36 mouse cellular contexts compared by ENCODE assay signal in genomic region chr6:129036326-129036725, GRCm38 (mm10). TPM values are rescaled to one million over a fixed set of nuclear protein-coding genes. Genes with fewer than 3 reads are reported as not detected.
DNase-seq lines count a peak whose midpoint lies in the region; ATAC-seq lines count a peak whose summit lies in the region.
"Had no signal": no experiment of that assay in that cellular context is flagged by ENCODE, and none has a peak within 500 bp of the region (broad histone marks: within the 10 kb centered on the region; RNA-seq: fewer than 3 reads in every experiment).

No protein-coding gene starts in this region.

- H3K9ac ChIP-seq in heart, embryonic 11.5 days (ENCODE audit: low read depth, low read length) = no peak overlapping the region
- H3K9ac ChIP-seq: embryonic facial prominence, embryonic 15.5 days; forebrain, embryonic 12.5 days; forebrain, postnatal 0 days; hindbrain, embryonic 14.5 days; limb, embryonic 12.5 days; liver, embryonic 14.5 days; lung, embryonic 15.5 days; midbrain, embryonic 13.5 days; neural tube, embryonic 15.5 days had no signal

- H3K4me2 ChIP-seq in heart, embryonic 11.5 days = no peak overlapping the region
- H3K4me2 ChIP-seq: embryonic facial prominence, embryonic 15.5 days; forebrain, embryonic 12.5 days; hindbrain, embryonic 14.5 days; limb, embryonic 12.5 days; lung, embryonic 15.5 days; midbrain, embryonic 13.5 days; neural tube, embryonic 15.5 days had no signal

- peak; percentile 13 for DNase-seq in T-cell, adult 2 months (ENCODE audit: low spot score)
- no peak for DNase-seq in urinary bladder, adult 2 months (ENCODE audit: low spot score)
- DNase-seq in midbrain, embryonic 10.5 days (ENCODE audit: low spot score) = no peak
- DNase-seq: cerebellum, adult 11-12 months; cerebellum, postnatal 10 days; forebrain, postnatal 0 days; gastrocnemius, postnatal 14 days; heart, adult 11 months; kidney, adult 2 months; kidney, postnatal 36 days; retina, postnatal 1 day; right cerebral cortex, postnatal 14 days had no signal

- no peak overlapping the region for H3K27ac ChIP-seq in midbrain, embryonic 10.5 days (replicated peaks)
- no peak overlapping the region for H3K27ac ChIP-seq in heart, embryonic 11.5 days (ENCODE audit: low read depth, low read length)
- H3K27ac ChIP-seq: embryonic facial prominence, embryonic 10.5 days; embryonic facial prominence, embryonic 15.5 days; forebrain, embryonic 12.5 days; heart, embryonic 10.5 days; hindbrain, embryonic 14.5 days; layer of hippocampus, adult 2 months; left cerebral cortex, adult 2 months; limb, embryonic 12.5 days; liver, embryonic 14.5 days; lung, embryonic 15.5 days; macrophage; midbrain, embryonic 13.5 days; neural tube, embryonic 15.5 days; stomach, postnatal 0 days had no signal

- ATAC-seq in megakaryocyte, adult 5-6 weeks (ENCODE audit: poor library complexity, severe bottlenecking) = no peak
- peak; percentile 25 for ATAC-seq in CD4-positive, CD25-positive, alpha-beta regulatory T cell, adult 4 months
- peak; percentile 39 for ATAC-seq in inflammation-experienced regulatory T-cells, adult 6 months
- ATAC-seq in heart, embryonic 11.5 days (replicated peaks; ENCODE audit: insufficient number of reproducible peaks, low FRiP score, low TSS enrichment) = no peak
- ATAC-seq: forebrain, postnatal 0 days; midbrain, embryonic 13.5 days; Patski had no signal

- peaks cover 66% of the 10 kb centered on the region for H3K4me1 ChIP-seq in megakaryocyte, embryonic 14.5 days
- H3K4me1 ChIP-seq in midbrain, embryonic 10.5 days = no peaks in the 10 kb centered on the region
- no peaks in the 10 kb centered on the region for H3K4me1 ChIP-seq in heart, embryonic 11.5 days (ENCODE audit: control insufficient read depth, insufficient read depth, low read length)
- H3K4me1 ChIP-seq: embryonic facial prominence, embryonic 10.5 days; embryonic facial prominence, embryonic 15.5 days; forebrain, embryonic 12.5 days; heart, embryonic 10.5 days; limb, embryonic 12.5 days; lung, embryonic 15.5 days; midbrain, embryonic 13.5 days; neural tube, embryonic 15.5 days had no signal

- H3K27me3 ChIP-seq in megakaryocyte, embryonic 14.5 days (replicated peaks) = no peaks in the 10 kb centered on the region
- no peaks in the 10 kb centered on the region for H3K27me3 ChIP-seq in midbrain, embryonic 10.5 days (ENCODE audit: low read depth, poor library complexity, severe bottlenecking)
- no peaks in the 10 kb centered on the region for H3K27me3 ChIP-seq in heart, embryonic 11.5 days (ENCODE audit: control insufficient read depth, insufficient read depth, low read length)
- H3K27me3 ChIP-seq: embryonic facial prominence, embryonic 15.5 days; forebrain, embryonic 12.5 days; limb, embryonic 12.5 days; lung, embryonic 15.5 days; midbrain, embryonic 13.5 days; neural tube, embryonic 15.5 days; Patski had no signal

- no peaks in the 10 kb centered on the region for H3K36me3 ChIP-seq in megakaryocyte, embryonic 14.5 days (replicated peaks; ENCODE audit: low read length)
- H3K36me3 ChIP-seq in midbrain, embryonic 10.5 days = no peaks in the 10 kb centered on the region
- H3K36me3 ChIP-seq in heart, embryonic 11.5 days (ENCODE audit: control insufficient read depth, insufficient read depth, low read length) = no peaks in the 10 kb centered on the region
- H3K36me3 ChIP-seq: embryonic facial prominence, embryonic 10.5 days; embryonic facial prominence, embryonic 15.5 days; forebrain, embryonic 12.5 days; heart, embryonic 10.5 days; limb, embryonic 12.5 days; lung, embryonic 15.5 days; midbrain, embryonic 13.5 days; neural tube, embryonic 15.5 days had no signal

- no peaks in the 10 kb centered on the region for H3K9me3 ChIP-seq in megakaryocyte, embryonic 14.5 days
- no peaks in the 10 kb centered on the region for H3K9me3 ChIP-seq in midbrain, embryonic 10.5 days (replicated peaks)
- no peaks in the 10 kb centered on the region for H3K9me3 ChIP-seq in heart, embryonic 11.5 days (replicated peaks; ENCODE audit: control insufficient read depth, low read length)
- H3K9me3 ChIP-seq: embryonic facial prominence, embryonic 10.5 days; embryonic facial prominence, embryonic 15.5 days; forebrain, embryonic 12.5 days; heart, embryonic 10.5 days; limb, embryonic 12.5 days; lung, embryonic 15.5 days; midbrain, embryonic 13.5 days; neural tube, embryonic 15.5 days had no signal

- peak overlapping the region; percentile 23 for H3K4me3 ChIP-seq in megakaryocyte, embryonic 14.5 days (replicated peaks)
- H3K4me3 ChIP-seq in midbrain, embryonic 10.5 days = no peak overlapping the region
- no peak overlapping the region for H3K4me3 ChIP-seq in heart, embryonic 11.5 days (ENCODE audit: low read depth, low read length)
- H3K4me3 ChIP-seq: embryonic facial prominence, embryonic 10.5 days; embryonic facial prominence, embryonic 15.5 days; forebrain, embryonic 12.5 days; heart, embryonic 10.5 days; layer of hippocampus, adult 2 months; left cerebral cortex, adult 2 months; limb, embryonic 12.5 days; lung, embryonic 15.5 days; midbrain, embryonic 13.5 days; neural tube, embryonic 15.5 days had no signal

RNA-seq across cellular contexts. Expression of gene Klrb1f, which starts 9.4 kb away (rescaled TPM):
- not detected in 2 replicates for polyA plus RNA-seq in megakaryocyte, embryonic 14.5 days (2012; ENCODE audit: insufficient read depth, low replicate concordance)
- total RNA-seq in megakaryocyte, adult 5-6 weeks (2015) = 104 and 108 TPM in 2 replicates
- 132 and 137 TPM in 2 replicates for total RNA-seq in megakaryocyte, adult 5-6 weeks (2017)
- polyA plus RNA-seq in CD4-positive, CD25-positive, alpha-beta regulatory T cell, adult 4 months (2017; shearing (Covaris generic)) = 1 to 10 TPM; 2.2 to 3.7 TPM
- polyA plus RNA-seq in inflammation-experienced regulatory T-cells, adult 6 months (2017; shearing (Covaris generic)) = 1 to 10 TPM; 1.5 to 9.2 (median 5.2) TPM
- 0.37 and 0.54 TPM in 2 replicates for polyA plus RNA-seq in urinary bladder, adult 2 months (2012; rRNA removed)
- 0.25 TPM in 1 of 2 replicates, not detected in the other for polyA plus RNA-seq in midbrain, embryonic 10.5 days (2016; fragmentation: Nextera tagmentation; extraction: Ambion mirVana)
- 0.40 TPM in 1 of 2 replicates, not detected in the other for polyA plus RNA-seq in heart, embryonic 11.5 days (2014; fragmentation: Nextera tagmentation; extraction: Ambion mirVana)
- total RNA-seq: adrenal gland, postnatal 14 days; gastrocnemius, postnatal 14 days; layer of hippocampus, adult 2 months; layer of hippocampus, postnatal 14 days; left cerebral cortex, adult 2 months; left cerebral cortex, postnatal 25 days had no signal
- polyA plus RNA-seq: cortical plate, adult 2 months; embryonic facial prominence, embryonic 10.5 days; forebrain, embryonic 12.5 days; heart, embryonic 10.5 days; Patski had no signal

Comparison
In these comparisons a context has a peak if more than half of its experiments do, and no peak if none do; other contexts are left out.
1. ATAC-seq: peak in CD4-positive, CD25-positive, alpha-beta regulatory T cell, adult 4 months (single experiment) and inflammation-experienced regulatory T-cells, adult 6 months (single experiment); none in megakaryocyte, adult 5-6 weeks (single experiment) and heart, embryonic 11.5 days (single experiment).